Mouse (Mus musculus): ENCODE data around the gene Lmod2. TPM values are rescaled to one million over a fixed set of nuclear protein-coding genes. Genes with fewer than 3 reads are reported as not detected.
A peak's percentile ranks its signal among the peaks of the same experiment; 100 is the strongest.

Gene Lmod2
- total and polyA plus RNA-seq, 2 experiments from 2014 or later, result not detected

DNA sequence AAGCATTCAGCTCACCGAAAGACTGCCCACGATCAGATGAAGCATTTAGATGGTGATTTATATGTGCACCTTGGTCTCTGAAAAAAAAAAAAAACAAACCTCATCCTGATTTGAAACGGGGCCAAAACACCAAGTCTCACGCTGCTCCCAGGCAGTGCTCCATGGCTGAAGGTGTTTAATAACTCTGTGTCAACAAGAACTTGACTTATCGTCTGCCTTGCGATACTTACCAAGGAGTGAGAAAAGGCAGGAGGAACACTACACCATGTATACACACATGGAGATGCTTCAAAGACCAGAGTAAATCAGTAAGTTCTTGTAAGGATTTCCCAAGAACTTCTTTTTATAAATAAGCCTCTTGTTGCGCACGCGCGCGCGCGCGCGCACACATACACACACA lies 10.0 kb downstream of the Lmod2 start:
- ATAC-seq, result no peak
- no peak overlapping the region for H3K4me2 ChIP-seq (ENCODE audit: low read depth, low read length)
- H3K9ac ChIP-seq (replicated peaks; ENCODE audit: low read length), result no peak overlapping the region
- WGBS, result 87% methylated on average over 15 of the region's 15 CpGs
- no peaks in the 10 kb centered on the region for H3K36me3 ChIP-seq (ENCODE audit: insufficient read depth, low read length)
- no peak overlapping the region for H3K4me3 ChIP-seq (ENCODE audit: low read length)
- DNase-seq (ENCODE audit: low spot score), result peak; percentile 16
- TF ChIP-seq CTCF (IDR thresholded peaks at IDR 0.05; ENCODE audit: low read depth), result no peak
- no peak overlapping the region for H3K27ac ChIP-seq
- no peaks in the 10 kb centered on the region for H3K9me3 ChIP-seq (ENCODE audit: low read length)
- H3K4me1 ChIP-seq (ENCODE audit: insufficient read depth, low read length), result no peaks in the 10 kb centered on the region
- H3K27me3 ChIP-seq (ENCODE audit: insufficient read depth, low read length), result no peaks in the 10 kb centered on the region

- Histone ChIP-seq H3K9me3 (ENCODE audit: low read length) (no peaks in the 10 kb centered on the region), H3K4me2 (ENCODE audit: low read depth, low read length) (no peak overlapping the region), H3K27me3 (ENCODE audit: insufficient read depth, low read length) (no peaks in the 10 kb centered on the region), H3K4me1 (ENCODE audit: insufficient read depth, low read length) (no peaks in the 10 kb centered on the region), H3K9ac (replicated peaks; ENCODE audit: low read length) (no peak overlapping the region), H3K27ac (no peak overlapping the region), H3K4me3 (ENCODE audit: low read length) (no peak overlapping the region), H3K36me3 (ENCODE audit: insufficient read depth, low read length) (0 out of 2 replicates have a peak, but pooled peaks cover under 1% of the 10 kb centered on the region)
- WGBS, result 68% methylated on average over 4 of the region's 4 CpGs
- no peak for TF ChIP-seq CTCF (IDR thresholded peaks at IDR 0.05; ENCODE audit: low read depth)
- DNase-seq (ENCODE audit: low spot score) (no peak), ATAC-seq (no peak)
These were observed 10.6 kb downstream of the Lmod2 start for GRCm38 (mm10) chr6:24608129-24608528.

DNA sequence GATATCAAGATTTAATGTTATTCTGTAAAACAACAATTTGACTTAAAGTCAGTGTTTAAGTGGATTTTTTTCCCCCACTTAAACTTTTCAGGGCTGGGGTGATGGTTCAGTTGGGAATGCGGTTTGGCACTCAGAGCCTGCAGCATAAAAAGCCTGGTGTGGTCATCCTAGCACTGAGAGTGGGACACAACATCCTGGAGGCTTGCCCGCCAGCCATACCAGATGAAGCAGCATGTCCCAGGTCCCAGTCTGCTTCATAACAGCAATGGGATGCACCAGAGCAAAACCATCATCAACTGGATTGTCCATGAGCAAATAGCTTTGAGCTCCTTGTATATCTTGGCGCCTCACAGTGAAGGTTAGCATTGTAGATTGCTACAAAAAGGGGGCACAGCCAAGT lies 11.1 kb downstream of the Lmod2 start:
- no peak overlapping the region for H3K4me3 ChIP-seq (ENCODE audit: low read length)
- no peak overlapping the region for H3K4me2 ChIP-seq (ENCODE audit: low read depth, low read length)
- TF ChIP-seq CTCF (IDR thresholded peaks at IDR 0.05; ENCODE audit: low read depth), result no peak
- 95% methylated on average over 3 of the region's 3 CpGs for WGBS
- no peak overlapping the region for H3K9ac ChIP-seq (replicated peaks; ENCODE audit: low read length)
- H3K4me1 ChIP-seq (ENCODE audit: insufficient read depth, low read length), result no peaks in the 10 kb centered on the region
- 0 out of 2 replicates have a peak, but pooled peaks cover 5% of the 10 kb centered on the region for H3K36me3 ChIP-seq (ENCODE audit: insufficient read depth, low read length)
- no peaks in the 10 kb centered on the region for H3K27me3 ChIP-seq (ENCODE audit: insufficient read depth, low read length)
- no peak for ATAC-seq
- no peak for DNase-seq (ENCODE audit: low spot score)
- H3K9me3 ChIP-seq (ENCODE audit: low read length), result no peaks in the 10 kb centered on the region
- no peak overlapping the region for H3K27ac ChIP-seq

- Histone ChIP-seq H3K4me3 (ENCODE audit: low read length) (no peak overlapping the region), H3K27ac (no peak overlapping the region), H3K4me2 (ENCODE audit: low read depth, low read length) (no peak overlapping the region), H3K36me3 (ENCODE audit: insufficient read depth, low read length) (peaks cover 7% of the 10 kb centered on the region; the same call in 1 of the 2 replicates), H3K9me3 (ENCODE audit: low read length) (no peaks in the 10 kb centered on the region), H3K9ac (replicated peaks; ENCODE audit: low read length) (no peak overlapping the region), H3K27me3 (ENCODE audit: insufficient read depth, low read length) (no peaks in the 10 kb centered on the region), H3K4me1 (ENCODE audit: insufficient read depth, low read length) (no peaks in the 10 kb centered on the region)
- ATAC-seq, result no peak
- DNase-seq (ENCODE audit: low spot score), result no peak
- TF ChIP-seq CTCF (IDR thresholded peaks at IDR 0.05; ENCODE audit: low read depth), result no peak
- WGBS, result 76% methylated on average over 4 of the region's 4 CpGs
These were observed 12.0 kb downstream of the Lmod2 start for GRCm38 (mm10) chr6:24609531-24609930.

GRCm38 (mm10) chr6:24610358-24610757 lies 12.8 kb downstream of the Lmod2 start:
- H3K9me3 ChIP-seq (ENCODE audit: low read length), result no peaks in the 10 kb centered on the region
- H3K4me1 ChIP-seq (ENCODE audit: insufficient read depth, low read length), result no peaks in the 10 kb centered on the region
- no peak overlapping the region for H3K9ac ChIP-seq (replicated peaks; ENCODE audit: low read length)
- H3K27ac ChIP-seq, result no peak overlapping the region
- no peaks in the 10 kb centered on the region for H3K27me3 ChIP-seq (ENCODE audit: insufficient read depth, low read length)
- no peak overlapping the region for H3K4me3 ChIP-seq (ENCODE audit: low read length)
- no peak overlapping the region for H3K4me2 ChIP-seq (ENCODE audit: low read depth, low read length)
- peaks cover 14% of the 10 kb centered on the region; the same call in 1 of the 2 replicates for H3K36me3 ChIP-seq (ENCODE audit: insufficient read depth, low read length)
- no peak for TF ChIP-seq CTCF (IDR thresholded peaks at IDR 0.05; ENCODE audit: low read depth)
- ATAC-seq, result no peak
- WGBS, result 93% methylated on average over 4 of the region's 4 CpGs
- DNase-seq (ENCODE audit: low spot score), result no peak

- Histone ChIP-seq H3K4me2 (ENCODE audit: low read depth, low read length) (no peak overlapping the region), H3K27me3 (ENCODE audit: insufficient read depth, low read length) (no peaks in the 10 kb centered on the region), H3K27ac (no peak overlapping the region), H3K9ac (replicated peaks; ENCODE audit: low read length) (no peak overlapping the region), H3K4me3 (ENCODE audit: low read length) (no peak overlapping the region), H3K9me3 (ENCODE audit: low read length) (no peaks in the 10 kb centered on the region), H3K4me1 (ENCODE audit: insufficient read depth, low read length) (no peaks in the 10 kb centered on the region), H3K36me3 (ENCODE audit: insufficient read depth, low read length) (peaks cover 14% of the 10 kb centered on the region; the same call in 1 of the 2 replicates)
- DNase-seq (ENCODE audit: low spot score) (no peak), ATAC-seq (no peak)
- 92% methylated on average over 7 of the region's 7 CpGs for WGBS
- TF ChIP-seq CTCF (IDR thresholded peaks at IDR 0.05; ENCODE audit: low read depth), result no peak
These were observed 14.7 kb downstream of the Lmod2 start for GRCm38 (mm10) chr6:24612074-24612755.

DNA sequence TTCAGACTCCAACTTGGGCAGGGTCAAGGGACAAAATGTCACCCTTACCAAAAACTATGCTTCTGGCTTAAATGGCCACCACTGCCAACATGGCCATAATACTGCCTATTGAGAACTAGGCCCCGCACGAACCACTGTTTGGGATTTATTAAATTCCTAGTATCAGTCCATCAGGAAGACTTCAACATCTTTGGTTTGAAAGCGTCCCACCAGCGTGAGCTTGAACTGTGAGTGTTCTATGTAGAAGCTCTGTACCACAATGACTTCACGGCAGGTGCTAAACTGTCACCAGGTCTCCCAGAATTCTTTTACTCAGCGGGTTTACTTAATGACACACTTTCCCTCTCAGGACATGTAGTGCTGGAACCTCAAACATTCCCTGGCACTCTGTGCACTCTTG lies 15.8 kb downstream of the Lmod2 start:
- 94% methylated on average over 6 of the region's 6 CpGs for WGBS
- H3K4me3 ChIP-seq (ENCODE audit: low read length), result no peak overlapping the region
- H3K4me1 ChIP-seq (ENCODE audit: insufficient read depth, low read length), result no peaks in the 10 kb centered on the region
- no peak overlapping the region for H3K9ac ChIP-seq (replicated peaks; ENCODE audit: low read length)
- ATAC-seq (no peak), DNase-seq (ENCODE audit: low spot score) (no peak)
- no peak overlapping the region for H3K4me2 ChIP-seq (ENCODE audit: low read depth, low read length)
- H3K27ac ChIP-seq, result no peak overlapping the region
- H3K9me3 ChIP-seq (ENCODE audit: low read length), result no peaks in the 10 kb centered on the region
- H3K27me3 ChIP-seq (ENCODE audit: insufficient read depth, low read length), result no peaks in the 10 kb centered on the region
- peaks cover 23% of the 10 kb centered on the region; the same call in 1 of the 2 replicates for H3K36me3 ChIP-seq (ENCODE audit: insufficient read depth, low read length)
- no peak for TF ChIP-seq CTCF (IDR thresholded peaks at IDR 0.05; ENCODE audit: low read depth)

All from hindbrain, postnatal 0 days (tissue).